Mouse (Mus musculus) layer of hippocampus, adult 11-12 months (tissue): ENCODE data around the gene Chit1.
A peak's percentile ranks its signal among the peaks of the same experiment; 100 is the strongest.

Source experiments
- DNase-seq: peaks from one replicate; pipeline ENCODE4 v3.0.0; 2022; ENCODE audit warnings: low spot score

The Chit1 gene

DNA sequence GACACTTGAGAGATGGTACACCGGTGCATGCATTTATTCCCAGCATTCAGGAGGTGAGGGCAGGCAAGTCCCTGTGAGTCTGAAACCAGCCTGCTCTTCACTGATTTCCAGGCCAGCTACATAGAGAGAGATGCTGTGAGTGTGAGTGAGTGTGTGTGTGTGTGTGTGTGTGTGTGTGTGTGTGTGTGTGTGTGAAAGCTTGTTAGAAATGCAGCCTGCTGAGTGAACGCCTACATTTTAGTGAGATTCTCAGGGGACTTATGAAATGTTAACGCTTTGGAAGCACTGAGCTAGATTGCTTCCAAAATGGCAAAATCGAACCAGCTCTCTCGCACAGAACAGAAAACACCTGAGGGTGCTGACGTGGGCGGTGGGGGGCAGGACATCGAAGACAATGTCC lies 35.0 kb downstream of the Chit1 start:
- DNase-seq = peak; percentile 48

GRCm38 (mm10) chr1:134150076-134150475 lies 39.0 kb downstream of the Chit1 start:
- no peak for DNase-seq

DNA sequence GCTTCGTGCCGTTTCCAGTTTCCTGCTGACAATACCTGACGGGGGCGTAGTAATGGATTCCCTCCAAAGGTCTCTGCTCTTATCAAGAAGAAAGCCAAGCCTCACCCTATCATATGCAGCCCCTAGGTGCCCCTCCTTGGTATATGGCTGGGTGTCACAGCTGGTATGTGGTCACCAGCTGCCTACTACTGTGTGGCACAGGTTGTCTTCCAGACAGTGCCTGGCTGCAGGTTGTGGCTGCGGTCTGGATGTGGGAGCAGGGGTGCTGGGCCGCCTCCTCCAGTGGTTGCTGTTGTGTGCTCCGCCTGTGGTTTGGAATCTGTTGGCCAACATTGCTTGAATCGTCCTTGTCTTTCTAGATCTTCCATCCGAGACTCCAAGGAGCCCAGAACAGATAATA lies 39.7 kb downstream of the Chit1 start:
- DNase-seq = no peak

DNA sequence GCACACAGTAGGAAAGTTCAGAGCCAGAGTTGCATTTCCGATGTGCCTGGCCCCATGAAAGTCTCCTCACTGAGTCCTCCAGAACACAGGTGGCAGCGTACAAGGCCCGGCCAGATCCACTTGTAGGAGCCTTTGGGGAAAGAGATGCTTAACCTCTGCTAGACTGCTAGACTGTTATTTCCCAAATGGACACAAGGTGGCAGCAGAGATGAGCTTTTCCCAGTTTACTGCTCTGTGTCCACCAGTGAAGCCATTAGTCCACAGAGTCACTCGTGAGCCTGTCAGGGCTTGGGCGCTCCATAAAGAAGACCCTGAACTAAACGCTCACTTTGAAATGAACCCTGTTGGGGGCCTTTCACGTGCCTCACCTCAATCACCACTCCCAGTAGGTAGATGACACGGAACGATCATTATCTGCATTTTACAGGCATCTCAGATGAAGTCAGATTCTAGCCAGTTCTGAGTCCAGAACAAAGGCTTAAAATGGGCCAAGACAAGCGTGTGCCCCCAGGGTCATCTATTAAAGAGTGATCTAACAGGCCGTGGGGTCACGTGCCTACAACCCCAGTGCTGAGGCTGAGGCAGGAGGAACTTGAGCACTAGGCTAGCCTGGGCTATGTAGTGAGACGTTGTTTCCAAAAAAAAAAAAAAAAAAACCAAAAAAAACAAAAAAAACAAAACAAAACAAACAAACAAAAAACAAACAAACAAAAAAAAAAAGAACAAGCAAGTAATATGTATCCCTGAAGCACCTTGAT lies 40.8 kb downstream of the Chit1 start:
- peak; percentile 88 for DNase-seq

- DNase-seq = no peak
Measured at GRCm38 (mm10) chr1:134152626-134153590, 41.9 kb downstream of the Chit1 start.

- no peak for DNase-seq
Measured at GRCm38 (mm10) chr1:134154121-134154520, 43.1 kb downstream of the Chit1 start.

- DNase-seq = no peak
Measured at GRCm38 (mm10) chr1:134154655-134155054, 43.6 kb downstream of the Chit1 start.

DNA sequence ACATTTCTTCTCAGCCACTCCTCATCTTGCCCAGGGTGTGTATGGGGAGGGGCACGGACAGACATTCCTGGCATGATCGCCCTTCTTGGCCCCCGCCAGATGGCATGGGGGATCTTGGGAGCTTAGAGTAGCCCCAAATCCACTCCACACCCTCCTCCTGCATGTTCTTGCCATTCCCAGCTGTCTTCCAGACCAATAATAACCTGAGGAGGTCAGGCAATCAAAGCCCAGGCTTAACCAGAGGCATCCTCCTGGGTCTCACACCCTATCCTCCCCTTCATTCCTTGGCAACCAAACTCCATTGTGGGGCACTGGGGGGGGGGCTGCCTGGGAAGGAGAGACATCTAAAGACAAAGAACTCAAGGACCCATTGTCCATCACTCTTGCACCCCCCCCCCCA lies 49.4 kb downstream of the Chit1 start:
- no peak for DNase-seq

GRCm38 (mm10) chr1:134161399-134161798 lies 50.4 kb downstream of the Chit1 start:
- no peak for DNase-seq

GRCm38 (mm10) chr1:134162510-134163225 lies 51.6 kb downstream of the Chit1 start:
- no peak for DNase-seq

DNA sequence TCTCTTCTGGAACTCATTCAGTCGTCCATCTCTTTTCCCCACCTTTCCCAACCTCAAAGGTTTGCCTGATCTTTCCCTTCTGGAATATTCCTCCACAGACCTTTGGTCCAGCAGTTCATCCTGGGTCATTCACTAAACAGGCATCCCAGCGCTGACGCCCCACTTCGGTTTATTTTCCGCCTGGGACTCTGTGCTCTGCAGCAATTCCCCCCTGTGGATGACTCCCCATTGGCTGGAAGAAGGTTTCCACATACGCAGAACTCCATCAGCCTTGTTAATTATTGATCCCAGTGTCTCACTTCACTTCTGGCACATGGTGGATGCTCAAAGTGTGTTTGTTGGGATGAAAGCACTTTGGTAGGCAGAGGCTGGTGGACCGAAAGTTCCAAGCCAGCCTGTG lies 52.4 kb downstream of the Chit1 start:
- no peak for DNase-seq

- no peak for DNase-seq
Measured at GRCm38 (mm10) chr1:134164454-134164853, 53.4 kb downstream of the Chit1 start.

DNA sequence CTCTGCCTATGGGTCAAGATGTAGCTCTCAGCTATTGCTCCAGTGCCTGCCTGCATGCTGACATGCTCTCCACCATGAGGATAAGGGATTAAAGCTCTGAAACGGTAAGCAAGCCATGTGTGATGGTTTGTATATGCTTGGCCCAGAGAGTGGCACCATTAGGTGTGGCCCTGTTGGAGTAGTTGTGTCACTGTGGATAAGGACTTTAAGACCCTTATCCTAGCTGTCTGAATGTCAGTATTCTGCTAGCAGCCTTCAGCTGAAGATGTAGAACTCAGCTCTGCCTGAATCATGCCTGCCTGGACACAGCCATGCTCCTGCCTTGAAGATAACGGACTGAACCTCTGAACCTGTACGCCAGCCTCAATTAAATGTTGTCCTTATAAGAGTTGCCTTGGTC lies 55.5 kb downstream of the Chit1 start:
- DNase-seq = no peak

- DNase-seq = no peak
Measured at GRCm38 (mm10) chr1:134167416-134168305, 56.6 kb downstream of the Chit1 start.

GRCm38 (mm10) chr1:134168567-134168966 lies 57.5 kb downstream of the Chit1 start:
- no peak for DNase-seq

DNA sequence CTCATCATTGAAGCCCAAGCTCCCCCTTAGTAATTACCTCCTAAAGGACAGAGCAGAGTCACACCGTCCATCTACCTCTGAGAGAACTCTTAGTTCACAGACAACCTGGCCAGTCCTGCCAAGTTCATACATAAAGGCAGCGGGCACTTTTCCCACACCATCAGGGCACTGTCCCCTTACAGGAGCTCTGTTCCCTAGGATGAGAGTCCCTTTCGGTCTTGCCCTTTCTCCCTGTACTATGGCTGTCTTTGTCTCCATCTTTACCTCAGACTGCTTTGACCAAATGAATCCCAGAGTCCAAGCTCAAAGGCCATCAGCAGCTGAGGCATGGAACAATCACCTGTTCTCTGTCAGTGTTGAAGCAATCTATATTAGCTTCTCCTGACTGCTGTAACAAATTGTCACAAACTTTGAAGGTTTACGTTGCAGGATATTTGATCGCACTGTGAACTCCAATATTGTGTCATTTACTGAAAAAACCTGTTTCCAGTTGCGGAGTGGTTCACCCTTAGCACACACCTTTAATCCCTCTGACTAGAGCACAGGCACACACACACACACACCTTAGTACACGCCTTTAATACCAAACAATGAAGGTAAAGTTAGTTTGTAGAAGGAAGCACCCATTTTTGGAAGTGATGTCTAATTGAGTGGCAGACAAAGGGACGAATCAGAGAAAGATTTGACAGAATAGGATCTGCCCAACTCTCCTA lies 58.1 kb downstream of the Chit1 start:
- DNase-seq = no peak

DNA sequence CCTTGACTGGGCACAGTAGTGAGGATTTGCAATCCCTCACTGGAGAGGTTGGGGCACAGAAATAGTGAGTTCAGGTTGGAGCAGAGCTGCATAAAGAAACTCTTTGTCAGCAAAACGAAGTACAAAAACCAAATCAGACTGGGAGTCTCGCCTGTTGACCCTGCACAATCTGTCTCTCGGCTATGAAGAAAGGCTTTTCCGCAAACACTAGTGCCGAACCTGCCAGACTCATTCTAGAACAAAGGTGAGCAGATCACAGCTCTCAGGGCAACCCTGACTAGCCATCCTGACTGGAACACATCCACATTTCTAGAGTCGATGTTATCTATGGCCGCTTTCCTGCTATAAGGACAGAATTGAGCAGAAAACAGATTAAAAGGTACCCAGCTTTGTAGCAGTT lies 62.0 kb downstream of the Chit1 start:
- DNase-seq = no peak

GRCm38 (mm10) chr1:134177976-134178375 lies 66.9 kb downstream of the Chit1 start:
- DNase-seq = no peak

DNA sequence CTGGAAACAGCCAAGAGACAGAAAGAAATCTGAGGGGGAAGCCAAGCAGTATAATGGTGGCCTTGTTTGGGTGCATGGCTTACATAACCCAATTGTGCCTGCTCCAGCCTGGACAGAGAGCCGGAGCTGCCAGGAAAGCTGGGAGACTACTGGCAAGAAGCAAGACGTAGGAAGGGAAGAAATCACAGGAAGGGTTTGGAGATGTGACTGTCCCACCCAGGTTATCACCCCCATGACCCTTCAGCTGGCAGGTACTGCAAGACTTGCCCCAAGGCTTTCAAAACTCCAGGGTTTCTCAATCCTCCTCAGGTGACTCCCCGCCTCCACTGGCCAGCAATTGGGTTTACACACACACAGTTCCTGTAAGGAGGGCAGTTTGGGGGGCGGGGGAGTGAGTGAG lies 71.0 kb downstream of the Chit1 start, which contains the start of gene Chil1:
Gene Chil1, plus strand, starts transcription at position 152 of the 400 bp plus-strand sequence.
- DNase-seq = no peak

GRCm38 (mm10) chr1:134184089-134184488 lies 73.0 kb downstream of the Chit1 start:
- DNase-seq = no peak

GRCm38 (mm10) chr1:134188217-134188616 lies 77.2 kb downstream of the Chit1 start:
- no peak for DNase-seq
